Mouse (Mus musculus) spleen, embryonic (tissue): ENCODE results near the gene Ppfibp1.

Experiments used
- CTCF ChIA-PET: fragments of 350-600 bp; sonication (Branson Sonifier 250); formaldehyde crosslinking; loops from one replicate; lab custom pipeline; 2022; lab: Charles Lee

Gene Ppfibp1

GRCm38 (mm10) chr6:146958694-146959093 lies 70.4 kb downstream of the Ppfibp1 start:
- CTCF ChIA-PET: no interaction called here

GRCm38 (mm10) chr6:146959908-146960680 lies 71.8 kb downstream of the Ppfibp1 start:
- CTCF ChIA-PET: no interaction called here

- CTCF ChIA-PET: no interaction called here
Observed at GRCm38 (mm10) chr6:146960956-146961355, 72.7 kb downstream of the Ppfibp1 start.

- CTCF ChIA-PET: no interaction called here
Observed at GRCm38 (mm10) chr6:146961832-146962481, 73.7 kb downstream of the Ppfibp1 start.

- CTCF ChIA-PET: no interaction called here
Observed at GRCm38 (mm10) chr6:146963396-146964150, 75.3 kb downstream of the Ppfibp1 start.

- CTCF ChIA-PET: no interaction called here
Observed at GRCm38 (mm10) chr6:146965139-146965772, 77.0 kb downstream of the Ppfibp1 start.

- CTCF ChIA-PET: no interaction called here
Observed at GRCm38 (mm10) chr6:146966446-146967019, 78.2 kb downstream of the Ppfibp1 start.

GRCm38 (mm10) chr6:146967836-146968235 lies 79.5 kb downstream of the Ppfibp1 start:
- CTCF ChIA-PET: no interaction called here

GRCm38 (mm10) chr6:146970811-146971210 lies 82.5 kb downstream of the Ppfibp1 start:
- CTCF ChIA-PET: no interaction called here

- CTCF ChIA-PET: no interaction called here
Observed at GRCm38 (mm10) chr6:146971366-146971765, 83.1 kb downstream of the Ppfibp1 start.

GRCm38 (mm10) chr6:146972009-146972408 lies 83.7 kb downstream of the Ppfibp1 start:
- CTCF ChIA-PET: no interaction called here

- CTCF ChIA-PET: no interaction called here
Observed at GRCm38 (mm10) chr6:146972740-146973139, 84.5 kb downstream of the Ppfibp1 start.

GRCm38 (mm10) chr6:146973406-146973805 lies 85.1 kb downstream of the Ppfibp1 start:
- CTCF ChIA-PET: no interaction called here

- CTCF ChIA-PET: no interaction called here
Observed at GRCm38 (mm10) chr6:146973830-146974229, 85.5 kb downstream of the Ppfibp1 start.

GRCm38 (mm10) chr6:146976446-146976845 lies 88.2 kb downstream of the Ppfibp1 start:
- CTCF ChIA-PET: no interaction called here

- CTCF ChIA-PET: interaction anchor here (0.5 kb wide), 1 partner anchor 58 kb away, joined by 4 read pairs; no protein-coding TSS in a partner anchor
Observed at GRCm38 (mm10) chr6:146978691-146979114, 90.4 kb downstream of the Ppfibp1 start.

GRCm38 (mm10) chr6:146979115-146979744 lies 90.9 kb downstream of the Ppfibp1 start:
- CTCF ChIA-PET: no interaction called here

- CTCF ChIA-PET: no interaction called here
Observed at GRCm38 (mm10) chr6:146979953-146980352, 91.7 kb downstream of the Ppfibp1 start.

GRCm38 (mm10) chr6:146981249-146981835 lies 93.1 kb downstream of the Ppfibp1 start:
- CTCF ChIA-PET: no interaction called here

- CTCF ChIA-PET: no interaction called here
Observed at GRCm38 (mm10) chr6:146984569-146984968, 96.3 kb downstream of the Ppfibp1 start.
